Mouse (Mus musculus): ENCODE results near the gene Trim71. TPM values are rescaled to one million over a fixed set of nuclear protein-coding genes. Genes with fewer than 3 reads are reported as not detected.
"Not testable (repeated sequence)": the region's sequence is repeated elsewhere in the genome, so short reads cannot be mapped to it uniquely, and the experiment has no call there.

Trim71 gene
- total and polyA plus RNA-seq, 2 experiments from 2014 or later, result under 0.01 TPM; not detected in 1

DNA sequence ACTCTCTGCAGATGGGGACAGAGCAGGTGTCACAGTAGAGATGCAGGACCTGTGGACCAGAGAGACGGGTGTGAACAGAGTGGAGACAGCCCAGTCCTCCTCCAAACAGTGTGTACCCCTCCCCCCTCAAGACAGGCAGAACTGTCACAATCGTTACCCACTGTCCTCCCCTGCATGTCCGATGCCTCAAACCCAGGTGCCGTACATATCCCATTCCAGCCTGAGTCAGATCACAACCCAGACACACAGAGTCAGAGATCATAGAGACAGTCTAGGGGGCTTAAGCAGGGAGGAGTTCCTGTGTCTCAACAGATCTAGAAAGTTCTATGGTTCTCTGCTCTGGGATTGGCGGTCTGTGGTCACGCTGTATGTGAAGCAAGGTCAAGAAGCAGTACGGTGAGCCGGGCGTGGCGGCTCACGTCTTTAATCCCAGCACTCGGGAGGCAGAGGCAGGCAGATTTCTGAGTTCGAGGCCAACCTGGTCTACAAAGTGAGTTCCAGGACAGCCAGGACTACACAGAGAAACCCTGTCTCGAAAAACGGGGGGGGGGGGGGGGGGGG is 39.0 kb downstream of the Trim71 start:
- no peak for DNase-seq (ENCODE audit: low spot score)

DNA sequence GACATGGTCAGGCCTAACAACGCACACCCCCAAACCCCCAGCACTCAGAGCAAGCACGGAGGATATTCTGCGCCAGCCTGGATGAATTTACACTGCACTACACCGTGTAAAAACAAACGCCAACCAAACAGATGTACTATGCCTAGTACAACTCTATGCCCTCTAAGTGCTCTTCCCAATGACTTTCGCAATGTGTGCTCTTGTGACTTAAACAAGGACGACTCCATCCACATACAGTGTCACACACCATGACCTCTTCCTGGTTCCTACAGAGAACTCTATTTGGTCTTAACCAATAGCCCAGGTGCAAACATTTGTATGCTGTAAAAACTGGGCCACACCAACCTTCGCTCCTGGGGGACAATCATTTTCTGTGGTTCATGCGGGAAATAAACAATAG is 41.7 kb downstream of the Trim71 start:
- WGBS, result 90% methylated on average over 9 of the region's 9 CpGs
- DNase-seq (ENCODE audit: low spot score), result no peak
- ATAC-seq (ENCODE audit: insufficient read depth, low read depth), result no peak
- Histone ChIP-seq H3K36me3 (replicated peaks; ENCODE audit: control insufficient read depth, insufficient read depth, low read length) (no peaks in the 10 kb centered on the region), H3K27me3 (ENCODE audit: control insufficient read depth, insufficient read depth, low read length) (no peaks in the 10 kb centered on the region), H3K4me3 (ENCODE audit: low read depth, low read length) (no peak overlapping the region), H3K9me3 (replicated peaks; ENCODE audit: control insufficient read depth, low read length) (no peaks in the 10 kb centered on the region), H3K4me1 (ENCODE audit: control insufficient read depth, insufficient read depth) (0 out of 2 replicates have a peak, but pooled peaks cover 5% of the 10 kb centered on the region), H3K27ac (ENCODE audit: low read depth) (no peak overlapping the region), H3K4me2 (ENCODE audit: low read depth, low read length) (no peak overlapping the region), H3K9ac (replicated peaks; ENCODE audit: low read depth, low read length) (no peak overlapping the region)
- no peak for TF ChIP-seq EP300 (IDR thresholded peaks at IDR 0.05; ENCODE audit: low read depth)
- TF ChIP-seq CTCF (IDR thresholded peaks at IDR 0.05; ENCODE audit: low read depth), result no peak

More for the DNA sequence above, 39.0 kb downstream of the Trim71 start:
- no peaks in the 10 kb centered on the region for H3K27me3 ChIP-seq (ENCODE audit: control insufficient read depth, insufficient read depth, low read length)
- no peak overlapping the region for H3K4me2 ChIP-seq (ENCODE audit: low read depth, low read length)
- 90% methylated on average over 13 of the region's 15 CpGs for whole genome bisulfite sequencing
- H3K27ac ChIP-seq (ENCODE audit: low read depth), result no peak overlapping the region
- no peaks in the 10 kb centered on the region for H3K36me3 ChIP-seq (replicated peaks; ENCODE audit: control insufficient read depth, insufficient read depth, low read length)
- TF ChIP-seq EP300 (IDR thresholded peaks at IDR 0.05; ENCODE audit: low read depth), result no peak
- TF ChIP-seq CTCF (IDR thresholded peaks at IDR 0.05; ENCODE audit: low read depth), result no peak
- H3K9me3 ChIP-seq (replicated peaks; ENCODE audit: control insufficient read depth, low read length), result no peaks in the 10 kb centered on the region
- no peak for ATAC-seq (ENCODE audit: insufficient read depth, low read depth)
- no peak overlapping the region for H3K9ac ChIP-seq (replicated peaks; ENCODE audit: low read depth, low read length)
- no peak overlapping the region for H3K4me3 ChIP-seq (ENCODE audit: low read depth, low read length)
- 0 out of 2 replicates have a peak, but pooled peaks cover 5% of the 10 kb centered on the region for H3K4me1 ChIP-seq (ENCODE audit: control insufficient read depth, insufficient read depth)

GRCm38 (mm10) chr9:114522041-114522440 is 42.1 kb downstream of the Trim71 start:
- ATAC-seq (ENCODE audit: insufficient read depth, low read depth), result no peak
- Histone ChIP-seq H3K27ac (ENCODE audit: low read depth) (no peak overlapping the region), H3K4me2 (ENCODE audit: low read depth, low read length) (no peak overlapping the region), H3K27me3 (ENCODE audit: control insufficient read depth, insufficient read depth, low read length) (no peaks in the 10 kb centered on the region), H3K4me3 (ENCODE audit: low read depth, low read length) (no peak overlapping the region), H3K9ac (replicated peaks; ENCODE audit: low read depth, low read length) (no peak overlapping the region), H3K9me3 (replicated peaks; ENCODE audit: control insufficient read depth, low read length) (no peaks in the 10 kb centered on the region), H3K4me1 (ENCODE audit: control insufficient read depth, insufficient read depth) (0 out of 2 replicates have a peak, but pooled peaks cover 5% of the 10 kb centered on the region), H3K36me3 (replicated peaks; ENCODE audit: control insufficient read depth, insufficient read depth, low read length) (no peaks in the 10 kb centered on the region)
- DNase-seq (ENCODE audit: low spot score), result no peak
- TF ChIP-seq CTCF (IDR thresholded peaks at IDR 0.05; ENCODE audit: low read depth), result 0 out of 2 replicates have a peak, but pooled peaks have one; percentile 1
- TF ChIP-seq EP300 (IDR thresholded peaks at IDR 0.05; ENCODE audit: low read depth), result no peak
- WGBS, result 54% methylated on average over 5 of the region's 5 CpGs

DNA sequence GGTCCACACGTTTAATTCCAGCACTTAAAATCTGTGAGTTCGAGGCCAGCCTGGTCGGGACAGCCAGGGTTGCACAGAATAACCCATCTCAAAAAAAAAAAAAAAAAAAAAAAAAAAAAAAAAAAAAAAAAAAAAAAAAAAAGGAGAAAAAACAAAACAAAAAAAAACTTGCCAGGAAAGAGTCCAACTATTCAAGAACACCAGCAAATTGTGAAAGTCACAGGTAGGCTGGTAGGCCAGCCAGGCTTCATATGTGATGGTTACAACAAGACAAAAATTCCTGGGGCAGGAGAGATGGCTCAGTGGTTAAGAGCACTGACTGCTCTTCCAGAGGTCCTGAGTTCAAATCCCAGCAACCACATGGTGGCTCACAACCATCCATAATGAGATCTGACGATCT is 43.6 kb downstream of the Trim71 start:
- WGBS, result 57% methylated on average over 4 of the region's 4 CpGs
- H3K36me3 ChIP-seq (replicated peaks; ENCODE audit: control insufficient read depth, insufficient read depth, low read length); ATAC-seq (ENCODE audit: insufficient read depth, low read depth); H3K9ac ChIP-seq (replicated peaks; ENCODE audit: low read depth, low read length); H3K4me2 ChIP-seq (ENCODE audit: low read depth, low read length); H3K27ac ChIP-seq (ENCODE audit: low read depth); H3K27me3 ChIP-seq (ENCODE audit: control insufficient read depth, insufficient read depth, low read length); H3K9me3 ChIP-seq (replicated peaks; ENCODE audit: control insufficient read depth, low read length); DNase-seq (ENCODE audit: low spot score); H3K4me1 ChIP-seq (ENCODE audit: control insufficient read depth, insufficient read depth); H3K4me3 ChIP-seq (ENCODE audit: low read depth, low read length): not testable (repeated sequence)

DNA sequence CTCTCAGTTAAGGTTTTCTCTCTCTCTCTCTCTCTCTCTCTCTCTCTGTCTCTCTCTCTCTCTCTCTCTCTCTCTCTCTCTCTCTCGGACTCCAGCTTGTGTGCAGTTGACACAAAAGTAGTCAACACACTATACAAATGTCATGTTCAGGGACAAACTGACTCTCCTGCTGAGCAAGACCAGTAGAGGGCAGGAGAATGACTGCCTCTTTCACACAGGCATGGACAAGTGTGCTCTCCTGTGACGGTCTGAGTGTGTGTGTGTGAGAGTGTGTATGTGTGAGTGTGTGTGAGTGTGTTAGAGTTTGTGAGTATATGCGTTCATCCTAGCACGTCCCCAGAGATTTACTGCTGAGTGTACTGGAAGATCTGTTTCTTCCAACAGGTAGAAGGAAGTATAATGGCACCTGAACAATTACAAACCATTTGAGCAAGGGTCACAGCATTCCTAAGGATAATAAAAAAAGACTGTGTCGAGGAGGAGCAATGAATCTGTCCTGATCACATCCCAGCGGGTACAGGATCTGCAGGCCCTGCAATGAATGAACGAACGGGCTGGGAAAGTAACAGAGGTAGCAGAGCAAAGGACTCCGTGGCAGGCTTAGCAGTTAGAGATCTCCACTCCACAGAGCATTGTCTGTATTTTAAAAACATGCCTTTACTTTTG is 45.2 kb downstream of the Trim71 start:
- TF ChIP-seq EP300 (IDR thresholded peaks at IDR 0.05; ENCODE audit: low read depth) (no peak), CTCF (IDR thresholded peaks at IDR 0.05; ENCODE audit: low read depth) (peak; percentile 36)
- no peaks in the 10 kb centered on the region for H3K27me3 ChIP-seq (ENCODE audit: control insufficient read depth, insufficient read depth, low read length)
- WGBS, result 64% methylated on average over 9 of the region's 9 CpGs

More for the DNA sequence above, 45.2 kb downstream of the Trim71 start:
- H3K9me3 ChIP-seq (replicated peaks; ENCODE audit: control insufficient read depth, low read length), result peaks cover 1% of the 10 kb centered on the region
- H3K27ac ChIP-seq (ENCODE audit: low read depth), result no peak overlapping the region
- peaks cover 11% of the 10 kb centered on the region for H3K4me1 ChIP-seq (ENCODE audit: control insufficient read depth, insufficient read depth)
- H3K36me3 ChIP-seq (replicated peaks; ENCODE audit: control insufficient read depth, insufficient read depth, low read length), result no peaks in the 10 kb centered on the region
- ATAC-seq (ENCODE audit: insufficient read depth, low read depth) (no peak), DNase-seq (ENCODE audit: low spot score) (no peak)
- H3K4me3 ChIP-seq (ENCODE audit: low read depth, low read length), result no peak overlapping the region
- H3K4me2 ChIP-seq (ENCODE audit: low read depth, low read length), result no peak overlapping the region
- no peak overlapping the region for H3K9ac ChIP-seq (replicated peaks; ENCODE audit: low read depth, low read length)
